ENCODE assay signal across 1 mouse cellular context in genomic region chr5:92283107-92283506, GRCm38 (mm10).
TF ChIP-seq lines count a peak whose summit lies in the region.

No protein-coding gene starts in this region.

TF ChIP-seq in MEL, 35 proteins besides CTCF, POLR2A, EP300 and RAD21 (continued from another document):
- TF ChIP-seq MYC (IDR thresholded peaks at IDR 0.05; ENCODE audit: low read depth, low read length) = peak; percentile 55; the same call in 1 of the 2 replicates
- peak; percentile 76 for TF ChIP-seq SIN3A (IDR thresholded peaks at IDR 0.05; ENCODE audit: low read length)
- TF ChIP-seq MAZ (IDR thresholded peaks at IDR 0.05; ENCODE audit: low read depth, low read length) = 0 out of 2 replicates have a peak, but pooled peaks have one; percentile 23
TF ChIP-seq in MEL: peak in this region for 14.
